Mouse (Mus musculus): Measurements from ENCODE around the gene Rasgrp3.

The Rasgrp3 gene

GRCm38 (mm10) chr17:75544262-75544661 is 108.6 kb downstream of the Rasgrp3 start:
- DNase-seq = no peak

GRCm38 (mm10) chr17:75550771-75551413 is 115.2 kb downstream of the Rasgrp3 start:
- no peak for DNase-seq

GRCm38 (mm10) chr17:75551512-75552400 is 116.1 kb downstream of the Rasgrp3 start, which contains the start of gene Fam98a:
Gene Fam98a, minus strand, starts transcription at chr17:75551946.
- peak; percentile 97 for DNase-seq

- no peak for DNase-seq
Measured at GRCm38 (mm10) chr17:75557031-75557430, 121.3 kb downstream of the Rasgrp3 start.

GRCm38 (mm10) chr17:75558041-75558440 is 122.3 kb downstream of the Rasgrp3 start:
- DNase-seq = no peak

- no peak for DNase-seq
Measured at GRCm38 (mm10) chr17:75575608-75576007, 139.9 kb downstream of the Rasgrp3 start.

All from right cerebral cortex, postnatal 25 days (tissue).